In the genomic region with DNA sequence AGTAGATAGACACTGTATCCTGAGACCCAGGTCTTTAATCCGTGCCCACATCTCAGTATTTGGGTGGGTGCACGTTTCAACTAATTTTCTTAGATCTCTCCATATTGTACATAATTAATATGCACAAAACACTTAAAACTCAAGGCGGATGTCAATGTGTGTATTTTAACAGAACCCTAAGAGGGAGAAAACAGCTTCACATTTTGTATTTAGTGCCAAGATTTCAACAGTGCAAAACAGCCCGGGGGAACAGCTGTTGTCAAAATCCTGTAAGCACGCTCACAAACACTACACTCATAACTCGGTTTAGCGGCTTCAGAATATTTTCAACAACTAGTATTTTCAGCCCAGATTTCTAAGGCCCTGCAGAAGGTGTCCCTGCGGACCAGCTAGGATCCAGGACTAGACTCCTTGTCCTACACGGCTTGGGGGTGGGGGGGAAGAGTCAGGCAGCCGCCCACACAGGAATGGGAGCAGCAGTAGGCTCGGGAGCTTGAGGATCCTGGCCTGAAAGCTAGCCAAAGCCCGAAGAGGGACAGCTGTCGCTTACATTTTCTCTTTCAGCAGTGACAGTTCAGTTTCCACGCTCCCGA, we compare ENCODE assay signal across 11 mouse cellular contexts. TPM values are rescaled to one million over a fixed set of nuclear protein-coding genes. Genes with fewer than 3 reads are reported as not detected.
DNase-seq lines count a peak whose midpoint lies in the region; ATAC-seq and TF ChIP-seq lines count a peak whose summit lies in the region.
"Had no signal": no experiment of that assay in that cellular context is flagged by ENCODE, and none has a peak within 500 bp of the region (broad histone marks: within the 10 kb centered on the region; RNA-seq: fewer than 3 reads in every experiment).

No protein-coding gene starts in this region.

- H3K4me3 ChIP-seq in lung, postnatal 0 days (ENCODE audit: low read depth, low read length), result 0 out of 2 replicates have a peak overlapping the region, but pooled peaks have one; percentile 47
- H3K4me3 ChIP-seq in embryonic facial prominence, embryonic 12.5 days, result peak overlapping the region; percentile 54
- H3K4me3 ChIP-seq in neural tube, embryonic 11.5 days (ENCODE audit: low read depth, low read length), result peak overlapping the region; percentile 3

- TF ChIP-seq CTCF in lung, postnatal 0 days (IDR thresholded peaks at IDR 0.05), result no peak

- intact Hi-C loops in gastrocnemius, postnatal 36 days (cut with DNase I), result loop anchor here (5.0 kb wide), 3 partner anchors 43 to 683 kb away; no protein-coding TSS in a partner anchor
- intact Hi-C loops in left cerebral cortex, postnatal 10 days (cut with DNase I), result loop anchor here (10.0 kb wide), 1 partner anchor 340 kb away; no protein-coding TSS in a partner anchor

- DNase-seq in lung, postnatal 0 days (ENCODE audit: low spot score), result no peak
- DNase-seq in lung, postnatal 10 days, result no peak
- DNase-seq in gastrocnemius, postnatal 36 days, result peak; percentile 36 to 43
- DNase-seq in neural tube, embryonic 11.5 days (ENCODE audit: low spot score), result peak; percentile 58
- no peak for DNase-seq in testis, postnatal 10 days (ENCODE audit: low spot score)
- DNase-seq in left cerebral cortex, postnatal 10 days (ENCODE audit: extremely low spot score in 1 of 2, low spot score in 2 of 2), result no peak
- DNase-seq in yolk sac, embryonic 10.5 days (ENCODE audit: low spot score), result no peak
- DNase-seq: cerebellum, adult 11-12 months; liver, embryonic 13.5 days had no signal

- 2% methylated on average over 15 of the region's 15 CpGs for WGBS in lung, postnatal 0 days
- WGBS in embryonic facial prominence, embryonic 12.5 days, result 0% methylated on average over 15 of the region's 15 CpGs
- whole genome bisulfite sequencing in neural tube, embryonic 11.5 days, result under 1% methylated on average over 15 of the region's 15 CpGs

- no peaks in the 10 kb centered on the region for H3K4me1 ChIP-seq in lung, postnatal 0 days (ENCODE audit: insufficient read depth, low read depth, low read length)
- H3K4me1 ChIP-seq in embryonic facial prominence, embryonic 12.5 days, result no peaks in the 10 kb centered on the region
- H3K4me1 ChIP-seq in neural tube, embryonic 11.5 days (ENCODE audit: control insufficient read depth, insufficient read depth, low read length), result peaks cover 7% of the 10 kb centered on the region; the same call in 1 of the 2 replicates

- H3K36me3 ChIP-seq in lung, postnatal 0 days (ENCODE audit: insufficient read depth, low read length), result no peaks in the 10 kb centered on the region
- no peaks in the 10 kb centered on the region for H3K36me3 ChIP-seq in embryonic facial prominence, embryonic 12.5 days
- no peaks in the 10 kb centered on the region for H3K36me3 ChIP-seq in neural tube, embryonic 11.5 days (ENCODE audit: control insufficient read depth, insufficient read depth, low read length)
- H3K36me3 ChIP-seq: liver, embryonic 13.5 days had no signal

- H3K27me3 ChIP-seq in lung, postnatal 0 days (replicated peaks; ENCODE audit: insufficient read depth, low read length), result peaks cover 88% of the 10 kb centered on the region
- peaks cover 79% of the 10 kb centered on the region for H3K27me3 ChIP-seq in embryonic facial prominence, embryonic 12.5 days
- peaks cover 96% of the 10 kb centered on the region for H3K27me3 ChIP-seq in neural tube, embryonic 11.5 days (ENCODE audit: control insufficient read depth, insufficient read depth, low read length)

- no peak overlapping the region for H3K9ac ChIP-seq in lung, postnatal 0 days (replicated peaks; ENCODE audit: low read depth)
- peak overlapping the region; percentile 70 for H3K9ac ChIP-seq in embryonic facial prominence, embryonic 12.5 days
- H3K9ac ChIP-seq in neural tube, embryonic 11.5 days (ENCODE audit: low read length), result no peak overlapping the region
- H3K9ac ChIP-seq: liver, embryonic 13.5 days had no signal

- TF ChIP-seq EP300 in lung, postnatal 0 days (IDR thresholded peaks at IDR 0.05), result no peak

- peak overlapping the region; percentile 83; the same call in 1 of the 2 replicates for H3K4me2 ChIP-seq in lung, postnatal 0 days (replicated peaks; ENCODE audit: low read depth, low read length)
- peak overlapping the region; percentile 66 for H3K4me2 ChIP-seq in embryonic facial prominence, embryonic 12.5 days (replicated peaks)
- peak overlapping the region; percentile 58; the same call in 1 of the 2 replicates for H3K4me2 ChIP-seq in neural tube, embryonic 11.5 days (ENCODE audit: low read depth)

- no peak for ATAC-seq in lung, postnatal 0 days
- no peak for ATAC-seq in embryonic facial prominence, embryonic 12.5 days (ENCODE audit: insufficient number of reproducible peaks, insufficient read depth, low FRiP score, low TSS enrichment)
- ATAC-seq in neural tube, embryonic 11.5 days (ENCODE audit: insufficient read depth, low FRiP score, low TSS enrichment), result no peak

- H3K9me3 ChIP-seq in lung, postnatal 0 days (ENCODE audit: low read length), result no peaks in the 10 kb centered on the region
- H3K9me3 ChIP-seq in embryonic facial prominence, embryonic 12.5 days, result no peaks in the 10 kb centered on the region
- no peaks in the 10 kb centered on the region for H3K9me3 ChIP-seq in neural tube, embryonic 11.5 days (ENCODE audit: control insufficient read depth, low read length)
- H3K9me3 ChIP-seq: liver, embryonic 13.5 days had no signal

- H3K27ac ChIP-seq in lung, postnatal 0 days (ENCODE audit: low read length), result no peak overlapping the region
- peak overlapping the region; percentile 89 for H3K27ac ChIP-seq in embryonic facial prominence, embryonic 12.5 days
- H3K27ac ChIP-seq in neural tube, embryonic 11.5 days (ENCODE audit: low read depth, low read length), result no peak overlapping the region
- H3K27ac ChIP-seq: liver, embryonic 13.5 days had no signal

RNA-seq across cellular contexts. Expression of a gene that starts 14.5 kb away (rescaled TPM):
- 0.04 TPM in 1 of 2 replicates, not detected in the other for polyA plus RNA-seq in lung, postnatal 0 days (2015; fragmentation: Nextera tagmentation; extraction: Ambion mirVana)
- 14.5 and 15.2 TPM in 2 replicates for polyA plus RNA-seq in embryonic facial prominence, embryonic 12.5 days (2016; fragmentation: Nextera tagmentation; extraction: Ambion mirVana)
- total RNA-seq in gastrocnemius, postnatal 36 days (2021), result 100 to 1,000 TPM; 117 to 119 TPM
- 2.1 and 2.6 TPM in 2 replicates for polyA plus RNA-seq in neural tube, embryonic 11.5 days (2014; fragmentation: Nextera tagmentation; extraction: Ambion mirVana)
- 1 to 10 TPM; 1.3 to 1.6 TPM for total RNA-seq in left cerebral cortex, postnatal 10 days (2021)
- polyA plus RNA-seq: intestine, postnatal 0 days had no signal

Comparison
In these comparisons a context has a peak if more than half of its experiments do, and no peak if none do; other contexts are left out.
1. DNase-seq: peak in gastrocnemius, postnatal 36 days (2 of 2) and neural tube, embryonic 11.5 days (single experiment); none in lung, postnatal 0 days (single experiment), lung, postnatal 10 days (single experiment), testis, postnatal 10 days (single experiment), left cerebral cortex, postnatal 10 days (0 of 2) and yolk sac, embryonic 10.5 days (single experiment).
2. H3K4me3 ChIP-seq: peak in every context shown above with its lines; median percentile 54 in embryonic facial prominence, embryonic 12.5 days; 47 in lung, postnatal 0 days; 3 in neural tube, embryonic 11.5 days.
3. Peak in every context shown above with its lines, with median percentiles within 50 percentile points of each other: H3K4me2 ChIP-seq.